Mouse (Mus musculus) granulocyte monocyte progenitor cell, adult 5-6 weeks (primary cell): ENCODE measurements at regions not wholly inside any gene's neighbourhood (a gene's known extent, or its start where the extent isn't known, plus 50 kb on each side); places are given as distances from the start of the nearest gene placed in this dataset.

Experiments used
- ATAC-seq: replicated peaks from 2 replicates; pipeline ENCODE4 v1.8.0; 2016; ENCODE audit warnings: mild to moderate bottlenecking, moderate TSS enrichment, inconsistent platforms; ENCODE audit not compliant: poor library complexity, severe bottlenecking

- no peak for ATAC-seq
Measured at GRCm38 (mm10) chr5:100248611-100249010, 89.0 kb upstream of the Tmem150c start.

GRCm38 (mm10) chr5:100246709-100247108 is 87.1 kb upstream of the Tmem150c start:
- ATAC-seq, result no peak

GRCm38 (mm10) chr5:100244811-100245210 is 85.2 kb upstream of the Tmem150c start:
- ATAC-seq, result peak; percentile 88

- ATAC-seq, result 0 out of 2 replicates have a peak, but pooled peaks have one; percentile 30
Measured at GRCm38 (mm10) chr5:100240876-100241275, 81.3 kb upstream of the Tmem150c start.

GRCm38 (mm10) chr5:100239632-100240031 is 80.0 kb upstream of the Tmem150c start:
- peak; percentile 47 for ATAC-seq

GRCm38 (mm10) chr5:100238287-100239036 is 78.9 kb upstream of the Tmem150c start:
- peak; percentile 65 for ATAC-seq

GRCm38 (mm10) chr5:100237674-100238278 is 78.2 kb upstream of the Tmem150c start:
- ATAC-seq, result no peak

GRCm38 (mm10) chr5:100236277-100236676 is 76.7 kb upstream of the Tmem150c start:
- ATAC-seq, result no peak

GRCm38 (mm10) chr5:100232076-100232475 is 72.5 kb upstream of the Tmem150c start:
- ATAC-seq, result no peak

- no peak for ATAC-seq
Measured at GRCm38 (mm10) chr5:100231574-100231973, 72.0 kb upstream of the Tmem150c start.

- no peak for ATAC-seq
Measured at GRCm38 (mm10) chr5:100230038-100230437, 70.4 kb upstream of the Tmem150c start.

GRCm38 (mm10) chr5:100227888-100228287 is 68.3 kb upstream of the Tmem150c start:
- ATAC-seq, result no peak

GRCm38 (mm10) chr5:100226571-100227235 is 67.1 kb upstream of the Tmem150c start:
- peak; percentile 86 for ATAC-seq

GRCm38 (mm10) chr5:100225491-100225890 is 65.9 kb upstream of the Tmem150c start:
- ATAC-seq, result no peak

- ATAC-seq, result no peak
Measured at GRCm38 (mm10) chr5:100224773-100225363, 65.3 kb upstream of the Tmem150c start.

GRCm38 (mm10) chr5:100221005-100221583 is 61.5 kb upstream of the Tmem150c start:
- no peak for ATAC-seq

GRCm38 (mm10) chr5:100220320-100220719 is 60.7 kb upstream of the Tmem150c start:
- ATAC-seq, result peak; percentile 23; the same call in 1 of the 2 replicates

GRCm38 (mm10) chr5:100218256-100218851 is 58.7 kb upstream of the Tmem150c start:
- ATAC-seq, result no peak

GRCm38 (mm10) chr5:100217178-100218035 is 57.8 kb upstream of the Tmem150c start:
- ATAC-seq, result peak; percentile 89
